ENCODE assay signal across 8 mouse cellular contexts in genomic region chr11:77497341-77497756, GRCm38 (mm10). TPM values are rescaled to one million over a fixed set of nuclear protein-coding genes. Genes with fewer than 3 reads are reported as not detected.
DNase-seq lines count a peak whose midpoint lies in the region; ATAC-seq and TF ChIP-seq lines count a peak whose summit lies in the region.

No protein-coding gene starts in this region.

- WGBS in heart, embryonic 15.5 days: 34% methylated on average over 6 of the region's 6 CpGs
- 24% methylated on average over 6 of the region's 6 CpGs for WGBS in kidney, postnatal 0 days

- peaks cover 38% of the 10 kb centered on the region for H3K4me1 ChIP-seq in testis, adult 2 months (ENCODE audit: control insufficient read depth, insufficient read depth, low read length)
- H3K4me1 ChIP-seq in cortical plate, adult 2 months (ENCODE audit: control insufficient read depth, insufficient read depth, low read length): peaks cover 9% of the 10 kb centered on the region
- H3K4me1 ChIP-seq in heart, embryonic 15.5 days (replicated peaks): peaks cover 65% of the 10 kb centered on the region
- H3K4me1 ChIP-seq in kidney, postnatal 0 days (replicated peaks; ENCODE audit: insufficient read depth, low read length): peaks cover 32% of the 10 kb centered on the region

- no peaks in the 10 kb centered on the region for H3K9me3 ChIP-seq in heart, embryonic 15.5 days (replicated peaks)
- H3K9me3 ChIP-seq in kidney, postnatal 0 days (replicated peaks; ENCODE audit: low read length): no peaks in the 10 kb centered on the region

- peaks cover 1% of the 10 kb centered on the region for H3K36me3 ChIP-seq in testis, adult 2 months (ENCODE audit: control insufficient read depth, insufficient read depth, low read length)
- H3K36me3 ChIP-seq in heart, embryonic 15.5 days: peaks cover 21% of the 10 kb centered on the region; the same call in 1 of the 2 replicates
- H3K36me3 ChIP-seq in kidney, postnatal 0 days (ENCODE audit: insufficient read depth, low read length): peaks cover 22% of the 10 kb centered on the region

- no peak for TF ChIP-seq POLR2A in testis, adult 2 months (IDR thresholded peaks at IDR 0.05; ENCODE audit: control insufficient read depth, low read depth, low read length)
- no peak for TF ChIP-seq POLR2A in cortical plate, adult 2 months (IDR thresholded peaks at IDR 0.05; ENCODE audit: extremely low read depth, insufficient read depth, low read length)

- DNase-seq in testis, postnatal 14 days (ENCODE audit: low spot score): no peak
- DNase-seq in kidney, postnatal 0 days (ENCODE audit: low spot score): peak; percentile 81
- peak; percentile 89 to 91 for DNase-seq in lung, postnatal 4 days
- peak; percentile 80 for DNase-seq in thymus, postnatal 14 days

- peak; percentile 15; the same call in 1 of the 2 replicates for ATAC-seq in heart, embryonic 15.5 days (replicated peaks; ENCODE audit: insufficient number of reproducible peaks, insufficient read depth, low FRiP score, low read depth)
- ATAC-seq in kidney, postnatal 0 days (replicated peaks; ENCODE audit: low FRiP score, low read depth): no peak
- ATAC-seq in erythroblast, adult 5-6 weeks (replicated peaks; ENCODE audit: low FRiP score, poor library complexity, severe bottlenecking): no peak

- 0 out of 2 replicates have a peak overlapping the region, but pooled peaks have one; percentile 41 for H3K9ac ChIP-seq in heart, embryonic 15.5 days
- no peak overlapping the region for H3K9ac ChIP-seq in kidney, postnatal 0 days (ENCODE audit: low read depth, low read length)

- H3K27me3 ChIP-seq in testis, adult 2 months (ENCODE audit: control insufficient read depth, insufficient read depth, low read length): no peaks in the 10 kb centered on the region
- no peaks in the 10 kb centered on the region for H3K27me3 ChIP-seq in heart, embryonic 15.5 days
- no peaks in the 10 kb centered on the region for H3K27me3 ChIP-seq in kidney, postnatal 0 days (ENCODE audit: insufficient read depth, low read length)

- no peak overlapping the region for H3K4me3 ChIP-seq in testis, adult 2 months (ENCODE audit: control insufficient read depth, low read depth, low read length)
- H3K4me3 ChIP-seq in cortical plate, adult 2 months (ENCODE audit: insufficient read depth, low read length): no peak overlapping the region
- 0 out of 2 replicates have a peak overlapping the region, but pooled peaks have one; percentile 0 for H3K4me3 ChIP-seq in heart, embryonic 15.5 days
- H3K4me3 ChIP-seq in kidney, postnatal 0 days (replicated peaks; ENCODE audit: low read depth, low read length): no peak overlapping the region

- H3K4me2 ChIP-seq in heart, embryonic 15.5 days: peak overlapping the region; percentile 9; the same call in 1 of the 2 replicates
- peak overlapping the region; percentile 19 for H3K4me2 ChIP-seq in kidney, postnatal 0 days (ENCODE audit: low read length)

- H3K27ac ChIP-seq in testis, adult 2 months (ENCODE audit: control insufficient read depth, insufficient read depth, low read depth, low read length): peak overlapping the region; percentile 71
- peak overlapping the region; percentile 95 for H3K27ac ChIP-seq in cortical plate, adult 2 months (ENCODE audit: insufficient read depth, low read length)
- H3K27ac ChIP-seq in heart, embryonic 15.5 days: peak overlapping the region; percentile 89
- H3K27ac ChIP-seq in kidney, postnatal 0 days: peak overlapping the region; percentile 87

- no peak for TF ChIP-seq CTCF in testis, adult 2 months (IDR thresholded peaks at IDR 0.05; ENCODE audit: control insufficient read depth, insufficient read depth, insufficient replicate concordance, low read depth, low read length)
- TF ChIP-seq CTCF in cortical plate, adult 2 months (IDR thresholded peaks at IDR 0.05; ENCODE audit: extremely low read depth, insufficient read depth, low read length): peak; percentile 29; the same call in 1 of the 2 replicates
- peak; percentile 67 for TF ChIP-seq CTCF in kidney, postnatal 0 days (IDR thresholded peaks at IDR 0.05; ENCODE audit: low read depth)

RNA-seq across cellular contexts. Expression of gene Git1, which starts 4.0 kb away (rescaled TPM):
- 566 and 585 TPM in 2 replicates for polyA plus RNA-seq in testis, adult 2 months (2012; rRNA removed)
- 204 and 230 TPM in 2 replicates for polyA plus RNA-seq in cortical plate, adult 2 months (2012; rRNA removed)
- 6.8 and 10.0 TPM in 2 replicates for polyA plus RNA-seq in heart, embryonic 15.5 days (2015; fragmentation: Nextera tagmentation; extraction: Ambion mirVana)
- polyA plus RNA-seq in kidney, postnatal 0 days (2015; fragmentation: Nextera tagmentation; extraction: Ambion mirVana): 10.9 and 11.3 TPM in 2 replicates
- total RNA-seq in erythroblast, adult 5-6 weeks (2015; ENCODE audit: low replicate concordance): 9.2 and 11.5 TPM in 2 replicates
- 4.4 and 5.6 TPM in 2 replicates for total RNA-seq in erythroblast, adult 5-6 weeks (2017; ENCODE audit: low replicate concordance)

RNA-seq across cellular contexts. Expression of gene Ankrd13b, which starts 7.9 kb away (rescaled TPM):
- 2.9 and 3.6 TPM in 2 replicates for polyA plus RNA-seq in testis, adult 2 months (2012; rRNA removed)
- 150 and 151 TPM in 2 replicates for polyA plus RNA-seq in cortical plate, adult 2 months (2012; rRNA removed)
- polyA plus RNA-seq in heart, embryonic 15.5 days (2015; fragmentation: Nextera tagmentation; extraction: Ambion mirVana): 3.2 and 4.9 TPM in 2 replicates
- 5.8 and 6.4 TPM in 2 replicates for polyA plus RNA-seq in kidney, postnatal 0 days (2015; fragmentation: Nextera tagmentation; extraction: Ambion mirVana)
- 0.77 TPM in 1 of 2 replicates, not detected in the other for total RNA-seq in erythroblast, adult 5-6 weeks (2015; ENCODE audit: low replicate concordance)
- 4.1 TPM in 1 of 2 replicates, not detected in the other for total RNA-seq in erythroblast, adult 5-6 weeks (2017; ENCODE audit: low replicate concordance)

RNA-seq across cellular contexts. Expression of gene Abhd15, which starts 17.6 kb away (rescaled TPM):
- 0.17 and 0.28 TPM in 2 replicates for polyA plus RNA-seq in testis, adult 2 months (2012; rRNA removed)
- 0.64 and 0.77 TPM in 2 replicates for polyA plus RNA-seq in cortical plate, adult 2 months (2012; rRNA removed)
- 2.2 and 4.5 TPM in 2 replicates for polyA plus RNA-seq in heart, embryonic 15.5 days (2015; fragmentation: Nextera tagmentation; extraction: Ambion mirVana)
- 1.9 and 2.2 TPM in 2 replicates for polyA plus RNA-seq in kidney, postnatal 0 days (2015; fragmentation: Nextera tagmentation; extraction: Ambion mirVana)
- 2.9 TPM in 1 of 2 replicates, not detected in the other for total RNA-seq in erythroblast, adult 5-6 weeks (2015; ENCODE audit: low replicate concordance)
- total RNA-seq in erythroblast, adult 5-6 weeks (2017; ENCODE audit: low replicate concordance): 0.14 and 2.5 TPM in 2 replicates

RNA-seq across cellular contexts. Expression of gene Trp53i13, which starts 18.4 kb away (rescaled TPM):
- polyA plus RNA-seq in testis, adult 2 months (2012; rRNA removed): 46.7 and 54.1 TPM in 2 replicates
- 6.8 and 7.2 TPM in 2 replicates for polyA plus RNA-seq in cortical plate, adult 2 months (2012; rRNA removed)
- 26.3 and 32.2 TPM in 2 replicates for polyA plus RNA-seq in heart, embryonic 15.5 days (2015; fragmentation: Nextera tagmentation; extraction: Ambion mirVana)
- 34.8 and 36.0 TPM in 2 replicates for polyA plus RNA-seq in kidney, postnatal 0 days (2015; fragmentation: Nextera tagmentation; extraction: Ambion mirVana)
- total RNA-seq in erythroblast, adult 5-6 weeks (2015; ENCODE audit: low replicate concordance): not detected in 2 replicates
- total RNA-seq in erythroblast, adult 5-6 weeks (2017; ENCODE audit: low replicate concordance): not detected in 2 replicates

RNA-seq across cellular contexts. Expression of gene Gm10392, which starts 21.6 kb away (rescaled TPM):
- not detected in 2 replicates for polyA plus RNA-seq in testis, adult 2 months (2012; rRNA removed)
- polyA plus RNA-seq in cortical plate, adult 2 months (2012; rRNA removed): not detected in 2 replicates
- polyA plus RNA-seq in heart, embryonic 15.5 days (2015; fragmentation: Nextera tagmentation; extraction: Ambion mirVana): 0.13 TPM in 1 of 2 replicates, not detected in the other
- not detected in 2 replicates for polyA plus RNA-seq in kidney, postnatal 0 days (2015; fragmentation: Nextera tagmentation; extraction: Ambion mirVana)
- total RNA-seq in erythroblast, adult 5-6 weeks (2015; ENCODE audit: low replicate concordance): not detected in 2 replicates
- total RNA-seq in erythroblast, adult 5-6 weeks (2017; ENCODE audit: low replicate concordance): 0.09 TPM in 1 of 2 replicates, not detected in the other

Comparison
In these comparisons a context has a peak if more than half of its experiments do, and no peak if none do; other contexts are left out.
1. RNA of gene Git1, which starts 4.0 kb away (polyA plus RNA-seq): 566 to 585 TPM in testis, adult 2 months and 204 to 230 TPM in cortical plate, adult 2 months; 10.9 to 11.3 TPM in kidney, postnatal 0 days and 6.8 to 10.0 TPM in heart, embryonic 15.5 days; every median in the first group is over 10 times any median in the second.
2. RNA of gene Ankrd13b, which starts 7.9 kb away (polyA plus RNA-seq): 150 to 151 TPM in cortical plate, adult 2 months; 5.8 to 6.4 TPM in kidney, postnatal 0 days, 3.2 to 4.9 TPM in heart, embryonic 15.5 days and 2.9 to 3.6 TPM in testis, adult 2 months; every median in the first group is over 10 times any median in the second.
3. Peak in every context shown above with its lines, with median percentiles within 50 percentile points of each other: H3K27ac ChIP-seq.